Mouse (Mus musculus): ENCODE measurements around the gene Dnah7c. TPM values are rescaled to one million over a fixed set of nuclear protein-coding genes. Genes with fewer than 3 reads are reported as not detected.

Dnah7c gene
- under 1 TPM; 0.06 to 0.88 TPM for polyA plus RNA-seq (2017; shearing (Covaris generic))

DNA sequence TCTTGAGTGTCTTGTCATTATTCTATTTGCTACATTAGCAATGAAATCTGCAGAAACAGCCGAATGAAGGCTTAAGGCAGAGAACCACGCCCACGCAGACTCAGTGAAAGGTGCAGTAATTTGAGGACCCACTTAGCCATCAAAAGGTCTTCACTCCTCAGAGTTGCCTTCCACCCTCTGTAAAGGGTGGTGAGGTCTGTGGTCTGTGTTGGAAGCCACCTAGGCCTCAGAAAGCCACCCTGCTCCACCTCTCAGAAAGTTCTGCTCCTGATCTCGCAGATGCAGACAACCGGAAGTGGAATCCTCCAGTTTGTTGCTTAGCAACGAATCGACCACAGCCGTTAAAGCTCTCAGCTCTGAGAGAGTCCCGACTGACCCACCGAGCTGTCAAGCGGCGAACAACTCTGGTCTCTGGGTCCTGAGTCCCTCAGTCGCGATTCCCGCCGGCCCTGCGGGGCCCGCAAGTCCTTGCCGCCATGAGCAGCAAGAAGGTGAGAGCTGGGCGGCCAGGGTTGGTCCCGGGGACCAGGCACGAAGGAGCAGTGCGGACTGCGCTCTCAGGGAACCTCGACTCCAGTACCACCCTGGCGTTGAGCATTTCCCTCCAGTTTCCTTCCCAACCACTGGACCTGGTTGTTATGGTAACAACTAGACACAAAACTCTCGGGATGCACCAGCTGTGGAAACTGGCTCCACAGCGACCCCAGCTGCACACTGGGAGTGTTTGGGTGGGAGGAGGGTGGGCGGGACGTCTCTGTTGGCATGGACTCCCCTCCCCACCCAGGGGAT is at the start of gene Dnah7c:
TSS of gene Dnah7c (plus strand) at position 456 of the 789 bp plus-strand sequence.

